Mouse (Mus musculus) forebrain, embryonic 12.5 days (tissue): ENCODE results near the gene Il21r. TPM values are rescaled to one million over a fixed set of nuclear protein-coding genes. Genes with fewer than 3 reads are reported as not detected.

Experiments
- ATAC-seq: fragments of 200-750 bp; cut with Nextera tagmentation; 2 replicates; pipeline ENCODE4 v1.8.0; 2017; ENCODE audit warnings: moderate TSS enrichment; ENCODE audit not compliant: low FRiP score
- H3K27ac ChIP-seq: fragments of 300-500 bp; sonication (generic); 2 replicates; pipeline ENCODE4 v1.5.1; 2016; ENCODE audit warnings: mild to moderate bottlenecking
- H3K27me3 ChIP-seq: fragments of 300-500 bp; sonication (generic); 2 replicates; pipeline ENCODE4 v1.6.1; 2016; ENCODE audit warnings: mild to moderate bottlenecking
- H3K36me3 ChIP-seq: fragments of 300-500 bp; sonication (generic); replicated peaks from 2 replicates; pipeline ENCODE4 v1.6.1; 2016; ENCODE audit warnings: mild to moderate bottlenecking
- H3K4me1 ChIP-seq: fragments of 300-500 bp; sonication (generic); 2 replicates; pipeline ENCODE4 v1.6.1; 2016
- H3K4me2 ChIP-seq: fragments of 300-500 bp; sonication (generic); 2 replicates; pipeline ENCODE4 v1.6.1; 2016; ENCODE audit warnings: mild to moderate bottlenecking, moderate library complexity
- H3K4me3 ChIP-seq: fragments of 300-500 bp; sonication (generic); replicated peaks from 2 replicates; pipeline ENCODE4 v1.5.1; 2016; ENCODE audit warnings: mild to moderate bottlenecking
- H3K9ac ChIP-seq: fragments of 300-500 bp; sonication (generic); 2 replicates; pipeline ENCODE4 v1.6.1; 2016; ENCODE audit warnings: mild to moderate bottlenecking
- H3K9me3 ChIP-seq: fragments of 300-500 bp; sonication (generic); 2 replicates; pipeline ENCODE4 v1.6.1; 2016
- WGBS: fragments of 180-500 bp; shearing (Covaris S2); methylation state at CpG from one replicate; pipeline ENCODE4 v1.1.7; 2016; 5-methylcytosine and 5-hydroxymethylcytosine counted together
- polyA plus RNA-seq: library from polyadenylated mRNA; unstranded; fragments of >200 nt; fragmentation: Nextera tagmentation; extraction: Ambion mirVana; gene quantifications from 2 replicates; pipeline ENCODE4 v1.2.1, GENCODE M21; 2016

Il21r gene
- polyA plus RNA-seq, 1 experiment from 2014 or later, result 0.31 TPM

DNA sequence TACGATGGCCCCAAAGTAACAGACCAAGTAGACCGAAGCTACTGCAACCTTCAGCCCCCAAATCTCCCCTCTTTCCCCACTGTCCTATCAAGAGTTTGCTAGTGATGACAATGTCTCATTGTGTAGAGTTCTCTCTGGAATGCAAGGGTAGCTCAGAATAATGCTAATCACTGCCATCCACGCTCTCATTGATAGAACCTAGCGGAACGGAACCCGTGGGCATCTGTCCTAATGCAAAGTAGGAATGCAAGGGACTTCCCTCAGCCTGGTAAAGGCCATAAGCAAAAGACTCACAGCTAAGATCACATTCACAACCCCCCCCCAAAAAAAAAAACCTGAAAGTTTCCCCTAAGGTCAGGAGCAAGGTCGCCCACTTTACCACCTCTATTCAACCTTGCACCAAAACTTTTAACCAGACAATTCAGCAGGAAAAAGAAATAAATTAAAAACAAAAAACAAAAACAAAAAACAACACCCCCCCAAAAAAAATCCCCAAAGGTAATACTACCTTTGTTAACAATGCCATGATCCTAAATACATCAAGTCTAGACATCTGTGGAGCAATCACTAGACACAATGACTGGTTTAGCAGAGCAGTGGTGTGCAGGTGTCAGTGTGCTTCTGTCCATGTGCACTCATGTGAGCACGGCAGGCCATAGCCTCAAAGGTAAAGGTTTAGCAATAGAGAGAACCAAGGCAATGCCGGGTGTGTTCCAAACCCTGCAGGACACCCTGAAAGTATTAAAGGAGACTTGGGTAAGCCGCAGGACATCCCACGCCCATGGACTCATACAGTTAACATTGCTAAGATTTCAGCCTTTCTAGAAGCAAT, 5.5 kb upstream of the Il21r start:
- no peak for ATAC-seq
- no peak overlapping the region for H3K4me3 ChIP-seq
- WGBS, result 84% methylated on average over 11 of the region's 11 CpGs
- no peaks in the 10 kb centered on the region for H3K4me1 ChIP-seq
- no peak overlapping the region for H3K9ac ChIP-seq
- no peaks in the 10 kb centered on the region for H3K27me3 ChIP-seq
- no peak overlapping the region for H3K27ac ChIP-seq
- H3K36me3 ChIP-seq, result no peaks in the 10 kb centered on the region
- no peaks in the 10 kb centered on the region for H3K9me3 ChIP-seq
- no peak overlapping the region for H3K4me2 ChIP-seq

DNA sequence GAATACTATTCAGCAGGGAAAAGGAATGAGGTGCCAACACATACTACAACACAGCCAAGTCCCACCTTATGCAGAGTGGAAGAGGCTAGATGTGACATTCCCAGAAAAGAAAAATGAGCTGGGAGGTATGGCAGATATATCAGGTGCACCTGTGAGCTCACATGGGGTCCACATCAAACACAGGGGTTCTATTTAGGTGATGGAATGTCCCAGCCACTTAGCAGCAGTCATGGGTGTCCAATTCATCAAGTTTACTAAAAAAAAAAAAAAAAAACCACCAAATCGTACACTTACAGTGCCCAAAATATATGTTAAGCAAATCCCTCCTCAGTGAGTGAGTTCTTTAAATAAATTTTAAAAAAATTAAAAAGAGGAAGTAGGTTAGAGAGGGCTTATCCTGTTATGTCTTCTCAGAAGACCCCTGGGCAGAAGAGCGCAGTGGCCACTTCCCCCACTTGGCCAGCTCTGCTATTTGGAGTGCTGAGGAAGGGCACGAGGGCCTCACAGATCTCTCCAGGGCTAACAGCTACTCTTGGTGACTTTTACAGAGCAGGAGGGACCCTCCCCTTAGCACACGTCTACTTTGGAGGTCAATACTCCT, 3.8 kb upstream of the Il21r start:
- Histone ChIP-seq H3K27me3 (no peaks in the 10 kb centered on the region), H3K9ac (no peak overlapping the region), H3K4me3 (no peak overlapping the region), H3K4me2 (no peak overlapping the region), H3K36me3 (no peaks in the 10 kb centered on the region), H3K9me3 (no peaks in the 10 kb centered on the region), H3K4me1 (no peaks in the 10 kb centered on the region), H3K27ac (no peak overlapping the region)
- WGBS, result 79% methylated on average over 4 of the region's 4 CpGs
- ATAC-seq, result no peak

DNA sequence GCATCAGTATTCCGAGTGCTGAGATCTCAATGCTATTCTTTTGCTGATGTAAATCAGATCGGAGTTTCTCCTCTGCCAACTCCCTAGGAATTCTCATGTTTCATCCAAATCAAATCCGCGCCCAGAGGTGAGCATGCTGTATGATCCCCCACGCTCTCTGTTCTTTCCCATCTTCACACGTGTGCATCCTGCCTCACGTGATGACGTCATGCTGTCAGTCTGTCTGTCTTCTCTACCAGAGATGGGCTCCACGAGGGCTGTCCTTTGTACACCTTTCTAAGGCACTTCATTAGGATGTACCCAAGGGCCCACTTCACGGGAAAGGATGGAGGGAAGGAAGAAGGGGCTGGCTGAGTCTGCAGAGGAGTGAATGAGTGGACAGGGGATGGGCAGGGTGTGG, 3.1 kb upstream of the Il21r start:
- H3K9me3 ChIP-seq, result no peaks in the 10 kb centered on the region
- H3K27ac ChIP-seq, result no peak overlapping the region
- no peaks in the 10 kb centered on the region for H3K4me1 ChIP-seq
- no peak for ATAC-seq
- H3K27me3 ChIP-seq, result no peaks in the 10 kb centered on the region
- no peak overlapping the region for H3K4me2 ChIP-seq
- H3K9ac ChIP-seq, result no peak overlapping the region
- H3K36me3 ChIP-seq, result no peaks in the 10 kb centered on the region
- WGBS, result 78% methylated on average over 10 of the region's 10 CpGs
- H3K4me3 ChIP-seq, result no peak overlapping the region

- WGBS, result 43% methylated on average over 6 of the region's 6 CpGs
- Histone ChIP-seq H3K4me1 (no peaks in the 10 kb centered on the region), H3K36me3 (no peaks in the 10 kb centered on the region)
Measured at GRCm38 (mm10) chr7:125600612-125601279, 2.5 kb upstream of the Il21r start.

DNA sequence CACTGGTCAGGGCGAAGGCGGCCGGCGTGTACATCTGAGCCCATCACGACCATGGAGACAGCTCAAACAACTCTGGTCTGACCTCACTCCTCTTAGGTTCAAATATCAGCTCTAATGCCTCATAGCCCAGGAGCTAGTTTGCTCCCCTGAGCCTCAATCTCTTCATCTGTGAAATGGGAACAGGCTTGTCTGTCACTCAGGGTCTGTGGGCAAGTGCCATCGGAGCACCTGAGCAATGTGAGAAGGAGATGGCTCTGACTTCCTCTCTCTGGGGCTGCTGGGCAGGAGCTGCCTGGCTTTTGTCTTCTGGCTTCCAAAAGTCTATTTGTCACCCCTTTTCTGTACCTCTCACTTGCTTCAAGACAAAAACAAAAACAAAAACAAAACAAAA, 2.0 kb upstream of the Il21r start:
- H3K27ac ChIP-seq, result no peak overlapping the region
- no peak for ATAC-seq
- 86% methylated on average over 6 of the region's 6 CpGs for WGBS
- H3K4me3 ChIP-seq, result no peak overlapping the region
- no peak overlapping the region for H3K4me2 ChIP-seq
- H3K4me1 ChIP-seq, result no peaks in the 10 kb centered on the region
- no peaks in the 10 kb centered on the region for H3K36me3 ChIP-seq
- H3K27me3 ChIP-seq, result no peaks in the 10 kb centered on the region
- H3K9me3 ChIP-seq, result no peaks in the 10 kb centered on the region
- H3K9ac ChIP-seq, result no peak overlapping the region

More at GRCm38 (mm10) chr7:125600612-125601279, 2.5 kb upstream of the Il21r start:
- H3K4me3 ChIP-seq, result no peak overlapping the region
- H3K27ac ChIP-seq, result no peak overlapping the region
- ATAC-seq, result no peak
- H3K27me3 ChIP-seq, result no peaks in the 10 kb centered on the region
- no peaks in the 10 kb centered on the region for H3K9me3 ChIP-seq
- no peak overlapping the region for H3K4me2 ChIP-seq
- no peak overlapping the region for H3K9ac ChIP-seq

DNA sequence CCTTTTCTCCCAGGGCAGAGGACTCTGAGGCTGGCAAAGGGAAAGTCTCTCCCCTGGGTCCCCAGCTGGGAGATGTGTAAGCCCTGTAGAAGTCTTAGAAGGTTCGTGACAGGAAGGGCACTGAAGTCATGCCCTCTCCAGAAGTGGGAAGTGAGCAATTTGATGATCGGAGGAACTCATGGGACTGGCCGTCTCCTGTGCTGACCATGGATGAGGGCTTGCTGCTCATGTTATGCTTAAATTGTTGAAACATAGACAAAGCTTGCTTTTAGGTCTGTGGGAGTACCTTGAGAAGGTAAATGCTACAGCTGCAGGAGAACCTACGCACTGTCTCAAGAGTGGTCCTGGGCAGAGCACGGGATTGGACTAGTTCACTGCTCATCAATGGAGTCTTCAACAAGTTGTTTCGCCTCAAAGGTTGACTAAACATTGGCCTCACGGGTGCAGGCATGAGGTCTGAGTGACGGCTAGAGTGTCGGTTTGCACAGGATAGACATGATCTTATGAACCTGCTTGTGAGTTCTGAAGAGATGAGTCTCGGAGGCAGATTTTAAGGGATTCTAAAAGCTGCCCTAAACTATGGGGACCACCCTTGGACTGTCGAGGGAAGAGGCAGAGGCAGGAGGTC, 1.3 kb upstream of the Il21r start:
- H3K9ac ChIP-seq, result no peak overlapping the region
- H3K4me3 ChIP-seq, result no peak overlapping the region
- H3K4me2 ChIP-seq, result no peak overlapping the region
- no peaks in the 10 kb centered on the region for H3K4me1 ChIP-seq
- H3K27ac ChIP-seq, result no peak overlapping the region
- no peak for ATAC-seq
- no peaks in the 10 kb centered on the region for H3K27me3 ChIP-seq
- H3K9me3 ChIP-seq, result no peaks in the 10 kb centered on the region
- WGBS, result 76% methylated on average over 11 of the region's 11 CpGs
- H3K36me3 ChIP-seq, result no peaks in the 10 kb centered on the region

- Histone ChIP-seq H3K9ac (no peak overlapping the region), H3K9me3 (no peaks in the 10 kb centered on the region), H3K4me3 (no peak overlapping the region), H3K4me2 (no peak overlapping the region), H3K4me1 (no peaks in the 10 kb centered on the region), H3K27ac (no peak overlapping the region), H3K27me3 (no peaks in the 10 kb centered on the region), H3K36me3 (no peaks in the 10 kb centered on the region)
- 86% methylated on average over 12 of the region's 12 CpGs for WGBS
- no peak for ATAC-seq
Measured at GRCm38 (mm10) chr7:125604362-125605319, 1.4 kb downstream of the Il21r start.

DNA sequence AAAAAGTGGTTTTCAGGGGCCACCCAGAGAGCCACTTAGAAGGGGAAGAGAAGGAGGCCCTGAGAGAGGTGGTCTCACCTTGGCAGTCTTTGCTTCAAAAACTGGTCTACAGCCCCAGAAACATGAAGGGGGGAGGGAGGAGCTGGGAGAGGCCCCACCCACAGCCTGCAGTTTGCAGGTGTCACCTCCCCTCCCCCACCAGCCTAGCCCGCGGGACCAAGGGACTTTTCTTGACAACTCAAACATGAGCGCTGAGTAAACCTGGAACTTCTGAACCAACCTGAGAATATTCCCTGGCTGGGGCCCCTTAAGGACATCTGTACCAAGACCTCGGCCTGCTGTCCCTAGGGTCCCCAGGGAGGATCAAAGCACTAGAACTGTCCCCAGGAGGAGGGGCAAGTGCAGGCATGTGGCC, 2.5 kb downstream of the Il21r start:
- no peak overlapping the region for H3K4me2 ChIP-seq
- no peaks in the 10 kb centered on the region for H3K9me3 ChIP-seq
- H3K4me3 ChIP-seq, result no peak overlapping the region
- H3K27me3 ChIP-seq, result no peaks in the 10 kb centered on the region
- no peaks in the 10 kb centered on the region for H3K36me3 ChIP-seq
- 78% methylated on average over 4 of the region's 4 CpGs for WGBS
- ATAC-seq, result no peak
- H3K4me1 ChIP-seq, result no peaks in the 10 kb centered on the region
- H3K27ac ChIP-seq, result no peak overlapping the region
- no peak overlapping the region for H3K9ac ChIP-seq

GRCm38 (mm10) chr7:125606265-125607164, 3.3 kb downstream of the Il21r start:
- H3K36me3 ChIP-seq, result no peaks in the 10 kb centered on the region
- no peaks in the 10 kb centered on the region for H3K27me3 ChIP-seq
- H3K4me1 ChIP-seq, result no peaks in the 10 kb centered on the region
- H3K27ac ChIP-seq, result no peak overlapping the region
- 53% methylated on average over 2 of the region's 2 CpGs for WGBS
- H3K4me2 ChIP-seq, result no peak overlapping the region
- ATAC-seq, result no peak
- no peak overlapping the region for H3K4me3 ChIP-seq
- H3K9me3 ChIP-seq, result no peaks in the 10 kb centered on the region
- H3K9ac ChIP-seq, result no peak overlapping the region

DNA sequence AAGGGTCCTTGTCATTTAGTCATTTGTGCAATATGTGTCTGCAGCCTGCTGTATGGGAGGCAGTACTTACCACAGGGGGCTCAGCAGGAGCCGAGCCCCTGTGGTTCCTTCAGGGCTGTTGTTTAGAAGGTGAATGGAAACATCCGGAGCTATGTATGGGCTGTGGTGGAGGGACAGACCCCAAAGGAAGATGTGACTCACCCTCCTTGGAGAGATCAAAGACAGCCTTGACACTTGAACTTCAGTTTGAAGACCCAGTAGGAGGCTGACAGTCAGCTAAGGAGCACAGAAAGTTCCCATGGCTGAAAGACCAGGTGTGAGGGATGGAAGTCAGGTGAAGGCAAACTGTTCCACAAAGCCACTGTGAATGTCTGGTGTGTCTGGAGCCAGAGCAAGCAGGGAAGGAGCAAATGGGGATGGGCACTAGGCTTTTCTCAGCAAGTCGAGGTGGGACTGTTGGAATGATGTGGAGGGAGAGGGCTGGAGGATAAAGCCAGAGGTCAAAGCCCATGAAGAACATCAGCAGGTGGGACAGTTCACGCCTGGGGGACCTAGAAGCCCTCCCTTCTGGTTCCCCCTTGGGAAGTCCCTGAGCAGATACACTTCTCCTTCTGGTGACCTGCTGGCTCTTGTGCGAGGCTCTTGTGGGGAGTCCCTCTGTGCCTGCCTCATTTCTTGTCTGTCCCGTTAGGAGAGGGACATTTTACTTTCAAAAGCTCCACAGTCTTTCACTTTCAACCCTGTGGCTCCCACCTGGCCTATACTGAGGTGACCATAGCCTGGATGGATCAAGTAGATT, 4.4 kb downstream of the Il21r start:
- WGBS, result 63% methylated on average over 6 of the region's 6 CpGs
- no peak for ATAC-seq
- no peaks in the 10 kb centered on the region for H3K9me3 ChIP-seq

More for the DNA sequence above, 4.4 kb downstream of the Il21r start:
- no peaks in the 10 kb centered on the region for H3K4me1 ChIP-seq
- H3K27me3 ChIP-seq, result no peaks in the 10 kb centered on the region
- no peak overlapping the region for H3K27ac ChIP-seq
- no peak overlapping the region for H3K4me2 ChIP-seq
- H3K36me3 ChIP-seq, result no peaks in the 10 kb centered on the region
- no peak overlapping the region for H3K9ac ChIP-seq
- no peak overlapping the region for H3K4me3 ChIP-seq
